Mouse (Mus musculus): ENCODE data around the gene Pakap.

Gene Pakap

DNA sequence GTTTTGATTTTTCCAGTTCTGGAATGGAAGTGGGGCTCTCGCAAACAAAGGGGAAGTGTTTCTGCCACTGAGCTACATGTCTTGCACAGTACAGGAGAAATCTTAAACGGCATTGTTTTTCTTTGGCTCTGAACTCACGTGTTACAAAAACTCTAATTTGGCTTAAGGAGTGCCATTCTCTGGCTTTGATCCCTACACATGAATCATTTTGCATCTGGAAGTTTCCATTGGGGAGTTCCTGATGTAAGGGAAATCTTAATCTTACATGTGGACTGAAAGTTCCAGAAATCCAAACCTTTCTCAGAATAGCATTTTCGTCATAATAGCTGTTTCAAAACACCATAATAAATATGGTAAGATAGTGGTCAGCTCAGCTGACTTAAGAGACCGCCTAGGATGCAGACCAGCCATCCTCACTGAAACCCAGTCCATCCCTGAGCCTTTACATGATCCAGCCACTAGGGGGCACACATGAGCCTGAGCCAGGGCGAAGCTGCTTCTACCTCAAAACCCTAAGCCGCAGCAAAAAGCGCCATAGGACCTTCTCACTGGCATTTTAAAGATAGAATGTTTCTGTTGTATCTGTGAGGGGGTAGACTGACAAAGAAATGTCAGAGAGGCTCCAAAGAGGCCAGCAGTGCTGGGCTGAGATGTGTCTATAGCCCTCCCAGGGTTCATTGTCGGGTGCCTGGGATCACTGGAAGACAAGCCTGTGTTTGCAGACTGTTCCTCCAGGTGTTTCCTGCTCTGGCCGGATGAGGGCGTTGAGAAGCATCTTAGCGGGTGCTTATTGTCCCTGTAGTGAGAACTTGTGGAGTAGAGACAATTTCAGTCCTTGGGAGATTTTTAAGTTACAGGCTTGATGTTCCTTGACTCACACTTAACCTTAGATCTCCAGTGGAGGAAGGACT is 105.3 kb downstream of the Pakap start:
- DNase-seq (ENCODE audit: low spot score in 2 of 2): peak; percentile 69 to 83

GRCm38 (mm10) chr4:57674351-57674750 is 106.4 kb downstream of the Pakap start:
- DNase-seq (ENCODE audit: low spot score in 2 of 2): no peak

DNA sequence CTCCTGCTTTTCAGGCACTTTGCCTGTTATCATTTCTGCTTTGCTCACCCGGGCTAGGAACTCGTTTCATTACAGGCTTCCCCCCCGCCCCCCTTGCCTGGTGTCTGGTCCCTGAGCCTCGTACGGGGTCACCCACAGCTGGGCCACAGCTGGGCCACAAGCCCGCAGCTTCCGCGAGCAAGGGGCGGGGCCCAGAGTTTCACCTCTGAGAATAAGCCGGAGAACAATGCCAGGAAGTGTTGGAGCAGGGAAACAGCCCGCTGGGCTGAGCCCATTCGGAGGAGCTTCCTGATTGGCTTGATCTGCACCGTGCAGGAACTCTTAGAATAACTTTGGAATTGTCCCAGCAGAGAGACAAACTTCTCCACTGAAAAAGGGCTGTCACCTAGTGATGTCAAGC is 107.4 kb downstream of the Pakap start:
- peak; percentile 14 to 27 for DNase-seq (ENCODE audit: low spot score in 2 of 2)

DNA sequence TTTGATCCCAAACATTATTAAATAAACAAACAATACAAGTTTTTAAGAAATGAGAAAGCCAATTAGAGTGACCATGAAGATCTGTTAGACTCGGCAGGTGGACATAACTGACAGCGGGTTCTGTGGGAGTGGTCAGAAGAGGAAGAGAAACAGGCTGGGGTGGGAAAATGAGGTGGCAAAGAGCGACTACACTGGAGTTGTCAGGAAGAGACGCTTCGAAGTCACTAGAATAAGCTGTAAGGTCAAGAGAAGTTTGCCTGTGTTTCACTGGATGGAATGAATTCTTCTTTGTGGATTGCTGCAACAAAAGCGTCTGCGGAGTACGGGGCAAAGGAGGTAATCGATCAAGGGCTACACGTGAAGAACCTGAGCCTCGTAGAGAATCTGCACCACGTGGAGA is 109.9 kb downstream of the Pakap start:
- no peak for DNase-seq (ENCODE audit: low spot score in 2 of 2)

- DNase-seq (ENCODE audit: low spot score in 2 of 2): no peak
Observed at GRCm38 (mm10) chr4:57678991-57679457, 111.0 kb downstream of the Pakap start.

DNA sequence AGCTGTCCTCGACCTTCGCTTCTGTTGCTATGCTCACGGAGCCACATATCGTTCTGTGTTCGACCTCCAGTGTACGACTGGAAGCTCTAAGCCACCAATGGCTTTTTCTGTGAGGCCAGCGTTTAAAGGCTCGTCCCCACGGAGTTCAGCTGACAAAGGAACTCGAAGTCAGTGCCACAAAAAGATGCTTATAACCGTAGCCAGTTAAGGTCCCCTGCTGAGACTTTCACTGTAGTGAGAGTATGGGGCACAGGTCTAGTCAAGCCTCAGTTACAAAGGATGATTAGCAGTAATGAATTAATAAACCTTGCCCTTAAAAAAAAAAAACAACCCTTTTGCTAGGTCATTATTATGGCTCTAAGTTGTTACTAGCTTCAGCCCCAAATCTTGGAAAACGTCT is 112.2 kb downstream of the Pakap start:
- no peak for DNase-seq (ENCODE audit: low spot score in 2 of 2)

DNA sequence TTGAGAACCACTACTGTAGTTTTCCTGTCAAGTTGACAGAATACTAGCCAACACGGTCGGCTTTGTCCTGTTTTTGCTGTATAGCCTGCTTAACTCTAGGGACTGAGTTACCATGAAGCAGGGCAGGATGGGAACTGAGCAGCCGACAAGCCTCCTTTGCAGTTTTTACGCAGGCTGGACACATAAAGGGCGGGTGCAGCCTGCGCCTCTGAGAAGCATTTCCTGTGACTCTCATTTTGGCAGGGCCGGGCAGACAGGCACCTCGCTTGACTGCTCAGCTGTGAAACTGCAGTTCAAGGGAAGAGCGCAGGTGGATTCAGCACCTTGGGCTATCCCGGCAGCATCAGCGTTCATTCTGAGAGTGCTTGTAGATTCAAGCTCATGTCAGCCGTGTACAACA is 113.5 kb downstream of the Pakap start:
- DNase-seq (ENCODE audit: low spot score in 2 of 2): peak; percentile 40 to 50

GRCm38 (mm10) chr4:57682341-57682740 is 114.4 kb downstream of the Pakap start:
- no peak for DNase-seq (ENCODE audit: low spot score in 2 of 2)

GRCm38 (mm10) chr4:57682944-57683343 is 115.0 kb downstream of the Pakap start:
- DNase-seq (ENCODE audit: low spot score in 2 of 2): no peak

DNA sequence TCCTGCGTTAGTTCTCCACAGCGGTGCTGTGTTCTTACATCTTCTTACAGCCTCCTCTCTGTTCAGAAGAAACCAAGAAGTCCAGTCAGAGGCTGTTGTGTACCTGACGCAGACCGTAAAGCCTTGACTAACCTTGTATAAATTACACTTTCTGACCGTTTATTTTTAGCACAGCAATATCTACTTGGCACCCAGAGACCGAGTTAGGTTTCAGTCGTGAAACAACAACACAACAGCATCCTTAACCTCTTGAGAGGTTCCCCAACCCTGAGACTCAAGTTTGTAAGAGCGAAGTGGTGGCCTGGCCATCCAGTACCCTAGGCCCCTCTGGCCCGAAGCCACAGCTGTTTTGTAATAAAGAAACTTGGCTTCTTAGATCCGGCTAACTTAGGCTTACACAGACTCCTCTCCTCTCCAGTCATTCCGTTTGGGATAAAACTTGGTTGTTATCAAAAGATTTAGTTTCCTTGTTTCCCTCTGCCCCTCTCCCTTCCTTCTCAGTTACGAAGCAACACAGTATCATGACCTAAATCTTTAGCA is 116.8 kb downstream of the Pakap start:
- no peak for DNase-seq (ENCODE audit: low spot score in 2 of 2)

DNA sequence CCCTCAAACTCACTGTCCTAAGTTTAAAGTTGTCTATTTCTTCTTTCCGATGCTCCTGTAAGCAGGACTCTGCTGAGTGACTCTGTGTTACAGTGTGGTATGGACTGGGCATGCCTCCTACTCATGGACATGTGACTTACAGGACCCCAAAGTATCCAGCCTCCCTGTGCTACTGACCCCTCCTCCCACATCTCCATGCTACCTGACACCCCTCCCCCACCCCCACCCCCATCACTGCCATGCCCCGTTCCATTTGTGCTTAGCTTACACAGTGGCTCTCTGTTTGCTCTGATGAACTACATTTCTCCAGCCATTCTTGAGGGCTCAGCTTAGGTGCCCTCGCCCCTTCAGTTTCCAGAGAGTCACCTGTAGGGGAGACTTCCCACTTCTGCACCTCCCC is 118.8 kb downstream of the Pakap start:
- no peak for DNase-seq (ENCODE audit: low spot score in 2 of 2)

DNA sequence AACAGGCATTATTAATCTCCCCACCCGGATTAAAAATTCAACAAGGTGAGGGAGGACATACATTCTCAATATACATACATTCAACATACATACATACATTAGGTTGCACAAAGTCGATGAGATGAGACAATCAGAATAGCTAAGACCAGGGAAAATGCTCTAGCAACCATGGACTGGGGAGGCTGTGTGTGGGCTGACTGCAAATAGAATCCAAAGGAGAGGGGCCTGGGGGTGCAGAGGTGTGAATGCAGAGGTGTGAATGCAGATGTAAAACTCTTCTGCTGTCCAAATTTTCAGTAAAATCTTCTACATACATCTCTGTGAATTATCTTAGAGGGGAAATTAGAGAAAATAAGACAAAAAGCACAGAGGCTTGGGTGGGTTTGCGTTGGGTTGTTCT is 119.6 kb downstream of the Pakap start:
- DNase-seq (ENCODE audit: low spot score in 2 of 2): no peak

DNA sequence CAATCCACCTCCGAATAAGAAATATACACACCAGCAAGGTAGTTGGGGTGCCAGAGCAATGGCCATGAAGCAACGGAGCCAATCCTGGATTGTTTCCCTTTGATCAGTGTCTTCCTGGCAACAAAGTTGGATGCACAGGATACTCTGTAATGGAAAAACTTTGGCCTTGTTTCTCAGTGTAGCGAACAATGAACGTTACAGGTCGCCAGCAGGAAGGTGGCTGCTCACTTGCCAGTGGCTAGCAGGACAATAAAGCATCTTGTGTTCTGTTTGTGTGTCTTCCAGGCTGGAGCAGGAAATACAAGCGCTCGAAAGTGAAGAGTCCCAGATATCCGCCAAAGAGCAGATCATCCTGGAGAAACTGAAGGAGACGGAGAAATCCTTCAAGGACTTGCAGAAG is 120.2 kb downstream of the Pakap start:
- DNase-seq (ENCODE audit: low spot score in 2 of 2): no peak

DNA sequence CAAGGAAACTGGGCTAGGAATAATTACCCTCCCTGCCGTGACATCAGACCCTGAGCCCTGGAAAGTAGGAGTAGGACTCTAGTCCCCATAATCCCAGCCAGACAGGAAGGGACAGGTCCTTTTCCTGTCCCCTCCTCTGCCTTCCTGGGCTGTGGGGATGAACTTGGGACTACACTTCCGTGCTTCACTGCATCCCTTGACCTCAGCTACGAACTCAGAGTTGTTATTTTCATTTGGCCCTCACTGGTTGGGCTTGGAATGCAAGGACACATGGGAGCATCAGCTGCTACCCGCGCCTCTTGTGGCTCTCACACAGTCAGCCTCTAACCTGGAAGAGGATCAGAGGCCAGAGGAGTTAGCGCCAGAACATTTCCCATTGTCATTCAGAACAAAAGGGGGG is 122.0 kb downstream of the Pakap start:
- DNase-seq (ENCODE audit: low spot score in 2 of 2): no peak

- no peak for DNase-seq (ENCODE audit: low spot score in 2 of 2)
Observed at GRCm38 (mm10) chr4:57690805-57691204, 122.8 kb downstream of the Pakap start.

GRCm38 (mm10) chr4:57694356-57695136 is 126.6 kb downstream of the Pakap start:
- no peak for DNase-seq (ENCODE audit: low spot score in 2 of 2)

- DNase-seq (ENCODE audit: low spot score in 2 of 2): no peak
Observed at GRCm38 (mm10) chr4:57696955-57697354, 129.0 kb downstream of the Pakap start.

DNA sequence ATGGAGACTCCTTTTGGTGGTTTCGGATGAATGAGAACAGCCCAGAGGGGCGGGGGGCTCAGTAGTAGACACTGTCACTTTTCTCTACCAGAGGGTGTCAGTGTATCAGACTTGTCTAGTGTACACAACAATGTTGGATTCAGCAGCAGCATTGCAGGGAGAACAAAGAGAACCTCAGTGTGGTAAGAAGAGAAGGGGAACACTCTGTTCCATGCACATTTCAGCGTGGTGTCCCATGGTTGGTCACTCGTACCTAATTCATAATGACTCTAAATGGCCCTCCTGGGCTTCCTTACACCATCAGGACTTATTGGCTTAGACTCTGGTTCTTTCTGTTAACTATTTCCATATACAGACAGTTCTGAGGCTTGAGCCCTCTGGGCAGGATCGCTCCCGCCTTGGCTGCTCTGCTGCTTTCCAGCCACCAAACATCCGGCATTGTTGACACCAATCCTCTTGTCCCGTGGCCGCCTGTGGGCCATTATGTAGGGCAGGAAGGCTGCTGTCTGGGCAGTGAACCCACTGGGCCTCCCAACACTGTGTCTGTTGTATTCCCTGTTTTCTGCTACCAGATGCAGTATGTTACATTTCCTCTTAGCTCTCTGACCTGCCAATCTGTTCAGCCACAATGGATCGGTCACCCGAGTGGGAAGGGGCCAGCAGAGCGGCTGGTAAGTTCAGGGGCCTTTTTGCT is 130.1 kb downstream of the Pakap start:
- DNase-seq (ENCODE audit: low spot score in 2 of 2): no peak

DNA sequence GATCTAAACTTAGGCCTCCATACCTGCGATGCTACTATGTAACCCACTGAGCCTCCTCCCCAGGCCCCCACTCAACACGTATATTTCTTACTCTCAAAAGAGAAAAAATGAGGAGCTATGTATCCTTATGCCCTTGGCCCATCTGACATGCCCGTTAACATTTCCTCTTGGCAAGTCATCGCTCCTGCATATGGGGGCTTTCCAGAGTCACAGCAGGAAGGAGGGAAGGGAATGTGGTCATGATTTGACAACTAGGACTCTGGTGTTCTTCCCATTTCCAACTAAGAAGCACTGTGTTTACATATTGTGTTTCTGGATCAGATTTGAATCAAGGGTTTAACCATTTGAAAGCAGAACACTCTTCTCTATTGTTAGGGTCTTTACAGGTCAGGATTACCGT is 133.6 kb downstream of the Pakap start:
- DNase-seq (ENCODE audit: low spot score in 2 of 2): no peak

DNA sequence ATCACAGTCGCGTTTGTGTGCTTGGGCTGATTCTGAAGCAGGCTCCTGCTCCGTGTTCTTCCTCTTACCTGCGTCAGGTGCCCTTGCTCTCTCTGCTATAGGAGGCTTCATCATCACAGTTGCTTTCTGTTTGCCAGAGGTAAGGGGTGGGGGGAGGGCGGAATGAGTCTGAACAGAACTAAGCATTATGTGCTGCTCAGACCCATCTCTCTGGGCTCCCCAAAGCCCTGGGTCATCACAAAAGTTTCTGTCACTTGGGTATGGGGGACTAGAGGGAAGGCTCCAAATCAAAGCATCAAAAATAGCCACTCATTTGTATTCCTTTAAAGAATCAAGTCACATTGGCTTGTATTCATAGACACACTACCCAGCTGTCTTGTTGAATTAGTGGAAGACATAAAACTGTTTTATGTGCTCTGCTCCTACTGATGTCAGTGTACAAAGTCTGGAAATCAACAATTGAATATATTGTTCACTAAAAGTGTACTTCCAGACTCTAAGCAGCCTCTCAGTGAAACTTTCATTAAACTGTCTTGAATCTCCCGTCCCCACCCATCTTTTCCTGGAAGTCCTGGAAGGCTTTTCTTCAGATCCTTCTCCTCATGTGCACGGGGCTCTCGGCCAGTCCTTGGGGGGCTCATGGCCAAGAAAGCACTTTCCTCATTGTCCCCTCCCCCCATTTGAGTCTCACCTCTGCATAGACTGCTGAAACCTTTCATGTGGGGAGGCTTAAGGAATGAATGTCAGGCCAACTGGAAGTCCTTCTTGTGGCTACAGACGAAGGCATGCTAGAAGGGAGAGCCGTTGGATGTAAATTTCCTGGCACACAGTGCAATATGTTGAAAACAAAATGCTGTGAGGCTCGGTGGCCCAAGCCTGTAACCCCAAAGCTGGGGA is 135.8 kb downstream of the Pakap start:
- no peak for DNase-seq (ENCODE audit: low spot score in 2 of 2)

- DNase-seq (ENCODE audit: low spot score in 2 of 2): no peak
Observed at GRCm38 (mm10) chr4:57704575-57704974, 136.6 kb downstream of the Pakap start.

Data from spleen, postnatal 14 days (tissue).